Mouse (Mus musculus): ENCODE data around the gene Cdkn3.

- 0 out of 2 replicates have a peak, but pooled peaks have one; percentile 13 for TF ChIP-seq POLR2A (IDR thresholded peaks at IDR 0.05; ENCODE audit: low read depth, low read length)
- TF ChIP-seq EP300 (IDR thresholded peaks at IDR 0.05; ENCODE audit: low read length), result peak; percentile 88
- no peak for TF ChIP-seq NELFE (IDR thresholded peaks at IDR 0.05; ENCODE audit: low read depth, low read length)
- TF ChIP-seq E2F4 (IDR thresholded peaks at IDR 0.05; ENCODE audit: insufficient replicate concordance, low read depth, low read length), result no peak
- no peak for TF ChIP-seq CTCF (conservative IDR thresholded peaks at IDR 0.05 in 1 of 2, IDR thresholded peaks at IDR 0.05 in 1 of 2; ENCODE audit: low read depth in 2 of 2, low read length in 2 of 2)
- TF ChIP-seq CHD2 (IDR thresholded peaks at IDR 0.05; ENCODE audit: low read length), result no peak
- TF ChIP-seq SMC3 (IDR thresholded peaks at IDR 0.05; ENCODE audit: low read depth, low read length), result no peak
- no peak for TF ChIP-seq TBP (conservative IDR thresholded peaks at IDR 0.05; ENCODE audit: low read depth, low read length)
- 0 out of 2 replicates have a peak, but pooled peaks have one; percentile 18 for TF ChIP-seq MAX (IDR thresholded peaks at IDR 0.05; ENCODE audit: low read length)
- no peak for TF ChIP-seq USF1 (IDR thresholded peaks at IDR 0.05; ENCODE audit: low read depth, low read length)
These were observed 24.9 kb downstream of the Cdkn3 start for GRCm38 (mm10) chr14:46785247-46785646.
